Mouse (Mus musculus): ENCODE measurements around the gene Pygb.

DNA sequence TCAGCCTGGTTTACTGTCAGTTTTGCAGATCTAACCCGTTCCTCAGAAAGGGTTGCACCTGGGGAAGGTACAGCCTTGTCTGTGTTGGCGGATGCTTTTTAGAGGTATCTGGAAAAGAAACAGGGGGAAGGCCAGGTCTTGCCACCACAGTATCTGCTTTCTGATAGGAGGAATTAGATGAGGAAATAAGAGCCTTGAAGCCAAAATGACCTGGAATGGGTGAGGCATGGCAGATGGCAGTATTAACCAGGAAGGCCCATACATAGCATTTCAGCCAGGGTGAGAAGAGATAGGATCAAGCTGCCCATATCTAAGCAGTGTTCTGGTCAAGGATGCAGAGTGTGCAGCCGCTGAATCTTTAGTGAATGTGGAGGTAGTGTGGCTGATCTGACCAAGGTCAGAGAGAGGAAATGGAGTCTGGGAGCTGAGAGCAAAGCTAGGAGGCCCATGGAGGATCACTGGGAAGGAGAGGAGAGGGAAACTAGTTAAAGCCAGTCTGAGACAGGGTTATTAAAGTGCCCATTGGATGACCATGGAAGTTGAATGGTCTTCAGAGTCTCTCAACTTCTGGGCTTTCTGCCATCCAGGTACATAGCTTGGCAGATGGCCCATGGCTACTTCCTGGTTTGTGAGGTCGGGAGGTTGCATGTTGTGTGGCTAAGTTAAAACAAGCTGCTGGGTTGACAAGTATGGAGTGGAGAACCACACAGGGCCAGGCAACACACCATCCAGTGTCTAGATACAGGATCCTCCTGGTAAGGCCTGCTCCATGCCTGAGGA is 20.3 kb upstream of the Pygb start:
- TF ChIP-seq CTCF (conservative IDR thresholded peaks at IDR 0.05; ENCODE audit: low read length) = no peak
- TF ChIP-seq NANOG (IDR thresholded peaks at IDR 0.05; ENCODE audit: borderline replicate concordance, low read length) = no peak
- TF ChIP-seq POU5F1 (IDR thresholded peaks at IDR 0.05; ENCODE audit: borderline replicate concordance, low read length) = no peak
